Mouse (Mus musculus) kidney, adult 2 months (tissue): ENCODE data around the gene Ecd. TPM values are rescaled to one million over a fixed set of nuclear protein-coding genes. Genes with fewer than 3 reads are reported as not detected.
A peak's percentile ranks its signal among the peaks of the same experiment; 100 is the strongest.
"Not testable (repeated sequence)": the region's sequence is repeated elsewhere in the genome, so short reads cannot be mapped to it uniquely, and the experiment has no call there.

ENCODE experiments used
- DNase-seq: peaks from one replicate; pipeline ENCODE4 v3.0.0; 2021
- H3K27ac ChIP-seq: fragments of 200-500 bp; 2 replicates; pipeline ENCODE4 v1.5.1; 2012; ENCODE audit warnings: low read depth, low read length, control low read depth, inconsistent platforms; ENCODE audit not compliant: insufficient read depth
- H3K27me3 ChIP-seq: fragments of 200-500 bp; replicated peaks from 2 replicates; pipeline ENCODE4 v1.6.1; 2012; ENCODE audit warnings: mild to moderate bottlenecking, moderate library complexity, low read length, inconsistent platforms; ENCODE audit not compliant: control insufficient read depth, insufficient read depth
- H3K36me3 ChIP-seq: fragments of 200-500 bp; 2 replicates; pipeline ENCODE4 v1.6.1; 2012; ENCODE audit warnings: mild to moderate bottlenecking, moderate library complexity, low read length, inconsistent platforms; ENCODE audit not compliant: control insufficient read depth, insufficient read depth
- H3K4me1 ChIP-seq: fragments of 200-500 bp; 2 replicates; pipeline ENCODE4 v1.6.1; 2011; ENCODE audit warnings: low read length; ENCODE audit not compliant: control insufficient read depth, insufficient read depth
- H3K4me3 ChIP-seq: fragments of 200-500 bp; 2 replicates; pipeline ENCODE4 v1.5.1; 2011; ENCODE audit warnings: mild to moderate bottlenecking, low read depth, low read length, control low read depth; ENCODE audit not compliant: insufficient read depth
- CTCF ChIP-seq: fragments of 200-500 bp; conservative IDR thresholded peaks from 2 replicates; pipeline ENCODE4 v1.5.1; 2011; ENCODE audit warnings: low read depth, mild to moderate bottlenecking, control low read depth, low read length, moderate library complexity, mixed read lengths; ENCODE audit not compliant: insufficient read depth, insufficient read length
- POLR2A ChIP-seq: fragments of 200-500 bp; IDR thresholded peaks from one replicate; pipeline ENCODE4 v1.6.1; 2011; ENCODE audit warnings: low read depth, low read length, control low read depth
- WGBS: fragments of 180-500 bp; shearing (Covaris S2); methylation state at CpG from one replicate; pipeline ENCODE4 v1.1.7; 2018; 5-methylcytosine and 5-hydroxymethylcytosine counted together
- polyA plus RNA-seq: library from polyadenylated mRNA; depleted of rRNA; stranded (reverse); fragments of >200 nt; gene quantifications from 2 replicates; pipeline ENCODE4 v1.2.3, GENCODE M21; 2012

Ecd gene
- polyA plus RNA-seq, 1 experiment: 22.7 TPM

- Histone ChIP-seq H3K4me1 (no peaks in the 10 kb centered on the region), H3K27me3 (no peaks in the 10 kb centered on the region), H3K36me3 (peaks cover 1% of the 10 kb centered on the region; the same call in 1 of the 2 replicates), H3K4me3 (no peak overlapping the region), H3K27ac (no peak overlapping the region)
- TF ChIP-seq POLR2A (no peak), CTCF (no peak)
- 97% methylated on average over 9 of the region's 9 CpGs for WGBS
- DNase-seq: no peak
Measured at GRCm38 (mm10) chr14:20324196-20324595, 23.7 kb downstream of the Ecd start.

GRCm38 (mm10) chr14:20319420-20319819 lies 28.5 kb downstream of the Ecd start:
- H3K4me1 ChIP-seq: no peaks in the 10 kb centered on the region
- H3K27me3 ChIP-seq: no peaks in the 10 kb centered on the region
- H3K36me3 ChIP-seq: peaks cover 2% of the 10 kb centered on the region; the same call in 1 of the 2 replicates
- H3K4me3 ChIP-seq: no peak overlapping the region
- 90% methylated on average over 3 of the region's 3 CpGs for WGBS
- no peak overlapping the region for H3K27ac ChIP-seq
- peak; percentile 40 for DNase-seq
- TF ChIP-seq CTCF: peak; percentile 47
- no peak for TF ChIP-seq POLR2A

GRCm38 (mm10) chr14:20315137-20315536 lies 32.8 kb downstream of the Ecd start:
- H3K27me3 ChIP-seq: no peaks in the 10 kb centered on the region
- DNase-seq: no peak
- no peak overlapping the region for H3K4me3 ChIP-seq
- H3K27ac ChIP-seq: no peak overlapping the region
- TF ChIP-seq CTCF (no peak), POLR2A (no peak)
- no peaks in the 10 kb centered on the region for H3K4me1 ChIP-seq
- 47% methylated on average over 1 of the region's 1 CpGs for WGBS
- H3K36me3 ChIP-seq: peaks cover 5% of the 10 kb centered on the region

- H3K27ac ChIP-seq, H3K27me3 ChIP-seq, H3K4me1 ChIP-seq, H3K36me3 ChIP-seq, H3K4me3 ChIP-seq: not testable (repeated sequence)
- peak; percentile 12 for DNase-seq
- 84% methylated on average over 2 of the region's 2 CpGs for WGBS
Measured at GRCm38 (mm10) chr14:20305085-20305484, 42.8 kb downstream of the Ecd start.

- no peak for DNase-seq
- no peak overlapping the region for H3K27ac ChIP-seq
- TF ChIP-seq CTCF (no peak), POLR2A (no peak)
Measured at GRCm38 (mm10) chr14:20298131-20298530, 49.8 kb downstream of the Ecd start.

GRCm38 (mm10) chr14:20297616-20298015 lies 50.3 kb downstream of the Ecd start:
- WGBS: 85% methylated on average over 3 of the region's 3 CpGs
- TF ChIP-seq CTCF (no peak), POLR2A (no peak)
- no peaks in the 10 kb centered on the region for H3K27me3 ChIP-seq
- H3K27ac ChIP-seq: no peak overlapping the region
- peaks cover 3% of the 10 kb centered on the region; the same call in 1 of the 2 replicates for H3K4me1 ChIP-seq
- H3K36me3 ChIP-seq: no peaks in the 10 kb centered on the region
- no peak for DNase-seq
- no peak overlapping the region for H3K4me3 ChIP-seq

More at GRCm38 (mm10) chr14:20298131-20298530, 49.8 kb downstream of the Ecd start:
- 61% methylated on average over 3 of the region's 3 CpGs for WGBS
- Histone ChIP-seq H3K4me3 (no peak overlapping the region), H3K27me3 (no peaks in the 10 kb centered on the region), H3K4me1 (peaks cover 4% of the 10 kb centered on the region; the same call in 1 of the 2 replicates), H3K36me3 (no peaks in the 10 kb centered on the region)

GRCm38 (mm10) chr14:20294947-20295346 lies 53.0 kb downstream of the Ecd start:
- DNase-seq: no peak
- no peak overlapping the region for H3K27ac ChIP-seq
- WGBS: 27% methylated on average over 8 of the region's 8 CpGs
- no peaks in the 10 kb centered on the region for H3K27me3 ChIP-seq
- H3K4me1 ChIP-seq: peaks cover 3% of the 10 kb centered on the region; the same call in 1 of the 2 replicates
- TF ChIP-seq POLR2A (no peak), CTCF (no peak)
- no peaks in the 10 kb centered on the region for H3K36me3 ChIP-seq
- H3K4me3 ChIP-seq: peak overlapping the region; percentile 59
